Mouse (Mus musculus) inflammation-experienced regulatory T-cells, adult 16 weeks (primary cell): ENCODE measurements around the gene Gtpbp8. TPM values are rescaled to one million over a fixed set of nuclear protein-coding genes. Genes with fewer than 3 reads are reported as not detected.

Experiments used
- polyA plus RNA-seq: library from polyadenylated mRNA; unstranded; fragments of 100-300 nt; shearing (Covaris generic); gene quantifications from one replicate; pipeline ENCODE4 v1.2.1, GENCODE M21; 2017

Gene Gtpbp8
- 48.9 TPM for polyA plus RNA-seq

DNA sequence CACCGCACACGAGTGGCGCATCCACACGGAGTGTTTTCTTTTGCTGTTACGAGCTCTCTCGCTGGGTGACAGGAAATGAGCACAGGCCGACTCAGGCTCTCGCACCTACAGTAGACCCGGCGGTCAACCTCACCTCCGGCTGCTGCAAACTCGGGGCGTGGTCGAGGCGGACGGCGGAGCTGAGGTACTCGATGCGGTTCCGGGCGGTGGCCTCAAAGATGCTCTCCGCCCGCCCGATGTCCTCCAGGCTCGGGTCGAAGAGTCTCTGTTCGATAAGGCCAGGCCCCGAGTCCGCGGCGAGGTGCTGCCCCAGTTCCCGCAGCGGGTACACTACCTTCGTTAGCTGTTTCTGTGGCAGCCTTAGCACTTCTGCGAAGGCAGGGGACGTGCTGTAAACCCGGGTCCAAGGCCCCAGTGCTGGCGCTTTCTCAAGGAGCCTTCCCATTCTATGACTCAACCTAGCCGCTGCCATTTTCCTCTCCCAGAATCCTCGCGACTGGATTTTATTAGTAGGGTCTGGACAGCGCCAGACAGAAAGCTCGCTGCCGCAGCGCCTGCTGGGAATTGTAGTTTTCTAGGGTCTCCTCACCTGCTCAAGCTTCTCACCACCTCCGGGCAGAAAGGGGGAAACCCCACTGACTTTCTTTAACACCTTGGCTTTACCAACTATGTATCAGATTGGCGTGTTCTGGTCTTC is at the start of gene Gtpbp8:
Gene Gtpbp8, minus strand, starts transcription at position 498 of the 697 bp plus-strand sequence.

DNA sequence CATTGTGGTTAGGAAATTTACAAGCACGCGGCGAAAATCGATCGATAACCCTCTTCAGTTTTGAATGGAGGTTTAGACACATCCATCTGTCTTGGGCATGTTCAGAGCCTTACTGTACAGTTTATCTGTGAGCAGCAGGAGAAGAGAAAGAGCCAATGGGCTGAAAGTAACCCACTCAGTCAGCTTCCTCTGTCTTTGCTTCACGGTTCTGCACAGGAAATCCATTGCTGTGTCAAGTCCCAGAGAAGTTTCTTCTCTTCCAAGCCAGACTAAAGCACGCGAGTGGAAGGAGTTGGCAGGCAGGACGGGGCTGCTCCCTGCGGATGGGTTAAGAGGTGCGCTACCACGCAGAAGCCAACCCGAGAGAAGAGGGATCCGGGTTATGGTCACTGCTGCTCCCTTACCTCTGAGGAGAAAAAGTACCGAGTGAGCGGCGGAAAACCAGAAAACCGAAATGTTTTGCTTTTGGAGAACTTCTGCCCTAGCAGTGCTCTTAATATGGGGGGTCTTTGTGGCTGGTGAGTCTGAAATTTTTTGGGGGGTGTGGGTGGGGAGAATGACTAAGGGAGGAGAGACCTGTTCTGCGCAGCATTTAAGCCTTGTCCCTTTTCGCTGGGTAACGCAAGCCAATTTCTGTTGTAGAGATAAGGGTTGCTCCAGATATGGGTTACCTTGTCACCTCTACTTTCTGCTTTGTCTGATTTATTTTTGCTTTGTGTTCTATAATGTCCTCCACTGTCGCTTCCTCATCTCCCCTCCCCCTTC is 19.6 kb upstream of the Gtpbp8 start, which contains the start of gene Cd200r1:
Gene Cd200r1, plus strand, starts transcription at position 182 of the 765 bp plus-strand sequence.

DNA sequence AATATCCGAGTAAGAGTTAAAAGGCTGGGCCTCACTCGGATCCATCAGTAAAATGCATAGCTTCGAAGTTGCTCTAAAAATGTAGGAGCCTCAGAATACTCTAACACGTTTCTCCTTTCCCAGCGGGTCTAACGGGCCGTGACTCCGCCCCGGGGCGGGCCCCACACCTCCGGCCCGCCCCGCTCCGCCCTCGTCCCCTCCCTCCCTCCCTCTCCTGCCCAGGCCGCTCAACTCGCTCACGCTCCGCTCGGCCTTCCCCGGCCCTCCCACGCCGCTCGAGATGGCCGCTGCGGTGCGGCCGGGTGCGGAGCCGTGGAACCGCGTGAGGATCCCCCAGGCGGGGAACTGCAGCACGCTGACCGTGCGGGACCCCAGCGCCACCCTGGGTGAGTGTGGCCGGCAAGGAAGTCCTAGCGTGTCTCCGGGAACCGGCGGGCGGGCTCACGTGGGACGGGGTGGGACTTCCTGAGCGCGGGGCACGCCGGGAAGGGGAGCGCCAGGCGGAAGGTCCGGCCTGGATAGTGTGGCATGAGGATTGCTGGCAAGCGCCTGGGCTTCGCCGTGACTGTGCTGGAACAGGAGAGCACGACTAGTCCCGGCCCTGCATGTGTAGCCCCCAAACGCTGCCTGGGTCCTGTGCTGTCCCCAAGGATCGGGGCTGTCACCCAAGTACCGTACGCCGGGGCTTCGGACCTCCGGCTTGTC is 21.9 kb downstream of the Gtpbp8 start, which contains the start of gene Nepro:
Gene Nepro, plus strand, starts transcription at position 219 of the 705 bp plus-strand sequence.

Other genes with a start within 250 kb of the Gtpbp8 start
- 1.8 TPM for gene Boc, start 187.5 kb downstream of the Gtpbp8 start, polyA plus RNA-seq
- gene Nepro, start 22.1 kb downstream of the Gtpbp8 start, polyA plus RNA-seq = 10.9 TPM
- 67.2 TPM for gene Cd200r1, start 19.4 kb upstream of the Gtpbp8 start, polyA plus RNA-seq
- 6.1 TPM for gene Cd200r4, start 65.4 kb upstream of the Gtpbp8 start, polyA plus RNA-seq
- gene Cd200r2, start 120.7 kb upstream of the Gtpbp8 start, polyA plus RNA-seq = not detected
- 1.5 TPM for gene Cd200r3, start 197.3 kb upstream of the Gtpbp8 start, polyA plus RNA-seq